Mouse (Mus musculus) E14TG2a.4 (cell line): Measurements from ENCODE around the gene Tnpo2.
A peak's percentile ranks its signal among the peaks of the same experiment; 100 is the strongest.

Source experiments
- CTCF ChIP-seq: conservative IDR thresholded peaks from 2 replicates; pipeline ENCODE4 v1.5.1; 2014; ENCODE audit warnings: low read length
- NANOG ChIP-seq: IDR thresholded peaks from 2 replicates; pipeline ENCODE4 v1.6.1; 2014; ENCODE audit warnings: borderline replicate concordance, low read length, mixed read lengths

- TF ChIP-seq CTCF (peak; percentile 89), NANOG (no peak)
Measured at GRCm38 (mm10) chr8:84989810-84990209, 46.9 kb upstream of the Tnpo2 start.
